Mouse (Mus musculus) adrenal gland, postnatal 14 days (tissue): ENCODE measurements around the gene Hist1h2ad. TPM values are rescaled to one million over a fixed set of nuclear protein-coding genes. Genes with fewer than 3 reads are reported as not detected.
A peak's percentile ranks its signal among the peaks of the same experiment; 100 is the strongest.

Experiments used
- DNase-seq: peaks from one replicate; pipeline ENCODE4 v3.0.0; 2021; ENCODE audit warnings: mixed read lengths
- microRNA-seq, 2 experiments: library from miRNA; unstranded; fragments of <30 nt; microRNA quantifications; one replicate each; pipeline ENCODE4 v1.2.0; 2021
- total RNA-seq: library from RNA; stranded (reverse); gene quantifications from 2 replicates; pipeline ENCODE4 v1.2.3, GENCODE M21; 2021

Hist1h2ad gene
- total RNA-seq, 1 experiment from 2014 or later = 14.1 TPM

- peak; percentile 86 for DNase-seq
Observed at GRCm38 (mm10) chr13:23620733-23621531, 46.8 kb downstream of the Hist1h2ad start, which contains the start of gene Hist1h2be. TSS of gene Hist1h2be (minus strand) at chr13:23621124.

GRCm38 (mm10) chr13:23621532-23622174, 47.5 kb downstream of the Hist1h2ad start:
- DNase-seq = peak; percentile 86

- DNase-seq = peak; percentile 96
Observed at GRCm38 (mm10) chr13:23622175-23622671, 48.0 kb downstream of the Hist1h2ad start, which contains the start of gene Hist1h1e. TSS of gene Hist1h1e (minus strand) at chr13:23622558.

- DNase-seq = peak; percentile 24
Observed at GRCm38 (mm10) chr13:23622861-23623450, 48.8 kb downstream of the Hist1h2ad start.

Small RNA genes within 50 kb of the gene (microRNA-seq; reads per million reads assigned to microRNA genes)
- 0 to 0.43 reads per million in 2 experiments for gene Gm44297
- 0 reads per million in 2 experiments for gene Gm44359
- gene Gm44394 = 0 to 0.38 reads per million in 2 experiments

Other genes starting within 250 kb of the Hist1h2ad start
- gene Zfp322a, start 205.2 kb upstream of the Hist1h2ad start, total RNA-seq = 20.6 and 26.1 TPM in 2 replicates
- 5.9 and 6.3 TPM in 2 replicates for gene Abt1, start 150.5 kb upstream of the Hist1h2ad start, total RNA-seq
- 0.19 TPM in 1 of 2 replicates, not detected in the other for gene Btn1a1, start 108.5 kb upstream of the Hist1h2ad start, total RNA-seq
- gene Btn2a2, start 85.5 kb upstream of the Hist1h2ad start, total RNA-seq = not detected in 2 replicates
- 699 and 771 TPM in 2 replicates for gene Hist1h4h, start 43.3 kb upstream of the Hist1h2ad start, total RNA-seq
- gene Hist1h2af, start 40.5 kb upstream of the Hist1h2ad start, total RNA-seq = 182 and 192 TPM in 2 replicates
- gene Hist1h3g, start 39.0 kb upstream of the Hist1h2ad start, total RNA-seq = 64.2 and 80.0 TPM in 2 replicates
- 18.0 and 26.2 TPM in 2 replicates for gene Hist1h2bh, start 31.0 kb upstream of the Hist1h2ad start, total RNA-seq
- gene Hist1h3f, start 30.3 kb upstream of the Hist1h2ad start, total RNA-seq = 72.3 and 84.2 TPM in 2 replicates
- 307 and 382 TPM in 2 replicates for gene Hist1h4f, start 22.7 kb upstream of the Hist1h2ad start, total RNA-seq
- gene Hist1h1d, start 21.1 kb upstream of the Hist1h2ad start, total RNA-seq = 19.2 and 24.2 TPM in 2 replicates
- gene Hist1h3e, start 12.0 kb upstream of the Hist1h2ad start, total RNA-seq = 184 TPM in 2 replicates
- 28.8 and 36.1 TPM in 2 replicates for gene Hist1h2ae, start 3.2 kb upstream of the Hist1h2ad start, total RNA-seq
- 288 and 319 TPM in 2 replicates for gene Hist1h2bg, start 3.0 kb upstream of the Hist1h2ad start, total RNA-seq
- gene Hist1h2bf, start 185 bp upstream of the Hist1h2ad start, total RNA-seq = 127 and 167 TPM in 2 replicates
- 27.2 and 39.2 TPM in 2 replicates for gene Hist1h3d, start 1.4 kb downstream of the Hist1h2ad start, total RNA-seq
- gene Hist1h4d, start 7.2 kb downstream of the Hist1h2ad start, total RNA-seq = 250 and 265 TPM in 2 replicates
- gene Hist1h2be, start 46.7 kb downstream of the Hist1h2ad start, total RNA-seq = 22.3 and 25.1 TPM in 2 replicates
- 139 and 157 TPM in 2 replicates for gene Hist1h1e, start 48.2 kb downstream of the Hist1h2ad start, total RNA-seq
- gene Hist1h2ac, start 109.6 kb downstream of the Hist1h2ad start, total RNA-seq = 6.6 and 8.0 TPM in 2 replicates
- gene Hist1h2bc, start 109.8 kb downstream of the Hist1h2ad start, total RNA-seq = 84.6 and 133 TPM in 2 replicates
- 0.37 and 0.83 TPM in 2 replicates for gene Hist1h1t, start 121.4 kb downstream of the Hist1h2ad start, total RNA-seq
- gene Hist1h4c, start 124.1 kb downstream of the Hist1h2ad start, total RNA-seq = 161 and 165 TPM in 2 replicates
- gene Hfe, start 136.5 kb downstream of the Hist1h2ad start, total RNA-seq = 29.0 and 39.1 TPM in 2 replicates
- gene Hist1h1c, start 164.4 kb downstream of the Hist1h2ad start, total RNA-seq = 300 and 304 TPM in 2 replicates
- 82.5 and 109 TPM in 2 replicates for gene Hist1h3c, start 171.2 kb downstream of the Hist1h2ad start, total RNA-seq
- gene Hist1h2bb, start 172.4 kb downstream of the Hist1h2ad start, total RNA-seq = 125 and 171 TPM in 2 replicates
- 157 and 198 TPM in 2 replicates for gene Hist1h2ab, start 176.7 kb downstream of the Hist1h2ad start, total RNA-seq
- gene Hist1h3b, start 177.9 kb downstream of the Hist1h2ad start, total RNA-seq = 247 and 351 TPM in 2 replicates
- 217 and 308 TPM in 2 replicates for gene Hist1h4b, start 182.6 kb downstream of the Hist1h2ad start, total RNA-seq
- gene Hist1h4a, start 186.8 kb downstream of the Hist1h2ad start, total RNA-seq = 164 and 198 TPM in 2 replicates
- 183 and 216 TPM in 2 replicates for gene Hist1h3a, start 188.0 kb downstream of the Hist1h2ad start, total RNA-seq
- gene Hist1h1a, start 189.3 kb downstream of the Hist1h2ad start, total RNA-seq = 172 and 219 TPM in 2 replicates
- not detected in 2 replicates for gene Trim38, start 195.5 kb downstream of the Hist1h2ad start, total RNA-seq
- gene Slc17a2, start 232.6 kb downstream of the Hist1h2ad start, total RNA-seq = 0.68 and 12.9 TPM in 2 replicates